Mouse (Mus musculus) megakaryocyte, embryonic 14.5 days (primary cell): ENCODE measurements at regions not wholly inside any gene's neighbourhood (a gene's known extent, or its start where the extent isn't known, plus 50 kb on each side); places are given as distances from the start of the nearest gene placed in this dataset.

Source experiments
- FLI1 ChIP-seq: IDR thresholded peaks from 2 replicates; pipeline ENCODE4 v1.6.1; 2012; ENCODE audit warnings: low read length, inconsistent platforms, mixed read lengths
- GATA1 ChIP-seq: IDR thresholded peaks from 3 replicates; pipeline ENCODE4 v1.6.1; 2012; ENCODE audit warnings: mixed read lengths, low read length, inconsistent platforms, borderline replicate concordance

DNA sequence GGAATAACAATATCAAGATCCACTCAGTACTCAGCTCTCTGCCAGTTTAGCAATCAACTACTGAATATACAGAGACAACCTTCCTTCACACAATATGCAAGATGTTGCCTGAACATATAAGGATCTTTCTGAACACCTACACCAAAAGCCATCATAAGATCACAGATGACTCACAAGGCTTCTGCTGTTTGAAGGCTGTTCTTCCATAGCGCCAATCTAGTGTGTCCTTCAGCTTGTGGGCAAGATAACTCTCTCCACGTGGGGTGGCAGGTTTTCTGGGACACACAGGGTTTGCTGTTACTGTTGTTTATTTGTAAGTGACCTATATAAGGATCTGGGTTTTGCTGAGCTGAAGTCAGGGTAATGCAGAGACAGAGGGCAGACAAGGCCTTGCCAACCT is 131.7 kb upstream of the Lnx1 start:
- no peak for TF ChIP-seq GATA1
- TF ChIP-seq FLI1: no peak
